Mouse (Mus musculus) midbrain, embryonic 10.5 days (tissue): Measurements from ENCODE around the gene Unc119b. TPM values are rescaled to one million over a fixed set of nuclear protein-coding genes. Genes with fewer than 3 reads are reported as not detected.

Experiments
- polyA plus RNA-seq: library from polyadenylated mRNA; unstranded; fragments of >200 nt; fragmentation: Nextera tagmentation; extraction: Ambion mirVana; gene quantifications from 2 replicates; pipeline ENCODE4 v1.2.1, GENCODE M21; 2016

Unc119b gene
- polyA plus RNA-seq, 1 experiment from 2014 or later: 68.7 TPM

Other genes starting within 250 kb of the Unc119b start
- 0.54 and 0.88 TPM in 2 replicates for gene Oasl2, start 238.0 kb downstream of the Unc119b start, polyA plus RNA-seq
- gene Oasl1, start 211.7 kb downstream of the Unc119b start, polyA plus RNA-seq: not detected in 2 replicates
- 48.7 and 50.3 TPM in 2 replicates for gene 2210016L21Rik, start 192.8 kb downstream of the Unc119b start, polyA plus RNA-seq
- gene Hnf1a, start 163.9 kb downstream of the Unc119b start, polyA plus RNA-seq: 0.06 TPM in 1 of 2 replicates, not detected in the other
- gene Sppl3, start 123.8 kb downstream of the Unc119b start, polyA plus RNA-seq: 11.5 and 12.0 TPM in 2 replicates
- gene Gm10401, start 36.7 kb downstream of the Unc119b start, polyA plus RNA-seq: 23.5 and 25.4 TPM in 2 replicates
- 60.0 and 65.2 TPM in 2 replicates for gene Acads, start 15.6 kb downstream of the Unc119b start, polyA plus RNA-seq
- 56.5 and 69.5 TPM in 2 replicates for gene Mlec, start 23.2 kb upstream of the Unc119b start, polyA plus RNA-seq
- 1.2 and 1.3 TPM in 2 replicates for gene Cabp1, start 59.4 kb upstream of the Unc119b start, polyA plus RNA-seq
- gene Pop5, start 100.9 kb upstream of the Unc119b start, polyA plus RNA-seq: 104 and 113 TPM in 2 replicates
- 133 and 134 TPM in 2 replicates for gene Rnf10, start 137.9 kb upstream of the Unc119b start, polyA plus RNA-seq
- 57.3 and 61.1 TPM in 2 replicates for gene Coq5, start 144.7 kb upstream of the Unc119b start, polyA plus RNA-seq
- 1,606 and 1,767 TPM in 2 replicates for gene Dynll1, start 166.0 kb upstream of the Unc119b start, polyA plus RNA-seq
- gene Srsf9, start 192.2 kb upstream of the Unc119b start, polyA plus RNA-seq: 396 and 421 TPM in 2 replicates
- gene Gatc, start 206.2 kb upstream of the Unc119b start, polyA plus RNA-seq: 36.9 and 41.3 TPM in 2 replicates
- 56.4 and 60.8 TPM in 2 replicates for gene Triap1, start 206.2 kb upstream of the Unc119b start, polyA plus RNA-seq
- gene Cox6a1, start 214.0 kb upstream of the Unc119b start, polyA plus RNA-seq: 861 and 874 TPM in 2 replicates